Mouse (Mus musculus) liver, embryonic 14.5 days (tissue): ENCODE data around the gene Vmn1r51. TPM values are rescaled to one million over a fixed set of nuclear protein-coding genes. Genes with fewer than 3 reads are reported as not detected.
"Not testable (repeated sequence)": the region's sequence is repeated elsewhere in the genome, so short reads cannot be mapped to it uniquely, and the experiment has no call there.

Source experiments
- ATAC-seq: fragments of 200-750 bp; cut with Nextera tagmentation; 2 replicates; pipeline ENCODE4 v1.8.0; 2017; ENCODE audit warnings: moderate number of reproducible peaks, mild to moderate bottlenecking, moderate library complexity; ENCODE audit not compliant: insufficient read depth
- DNase-seq, 3 experiments: peaks; one replicate each; pipeline ENCODE4 v3.0.0-alpha.2; 2012 to 2013; ENCODE audit warnings: low read depth in 3 of 3, low spot score in 3 of 3
- H3K27ac ChIP-seq: fragments of 300-500 bp; sonication (generic); 2 replicates; pipeline ENCODE4 v1.5.1; 2014; ENCODE audit warnings: moderate library complexity, mild to moderate bottlenecking, control low read depth, inconsistent platforms
- H3K27me3 ChIP-seq: fragments of 300-500 bp; sonication (generic); 2 replicates; pipeline ENCODE4 v1.6.1; 2014; ENCODE audit warnings: mild to moderate bottlenecking, low read length, moderate library complexity; ENCODE audit not compliant: control insufficient read depth, insufficient read depth
- H3K36me3 ChIP-seq: fragments of 300-500 bp; sonication (generic); replicated peaks from 2 replicates; pipeline ENCODE4 v1.6.1; 2014; ENCODE audit warnings: low read depth; ENCODE audit not compliant: control insufficient read depth, insufficient read depth
- H3K4me1 ChIP-seq, 2 experiments: fragments of 200-500 bp in 1 of 2; fragments of 300-500 bp in 1 of 2; sonication (generic) in 1 of 2; replicated peaks; 2 replicates each; pipeline ENCODE4 v1.6.1; 2012 to 2014; ENCODE audit warnings: antibody characterized with exemption in 1 of 2, inconsistent platforms in 1 of 2, low read length in 1 of 2; ENCODE audit not compliant: control insufficient read depth in 2 of 2, insufficient read depth in 2 of 2
- H3K4me2 ChIP-seq: fragments of 300-500 bp; sonication (generic); 2 replicates; pipeline ENCODE4 v1.6.1; 2014; ENCODE audit warnings: low read depth, mild to moderate bottlenecking, control low read depth, moderate library complexity
- H3K4me3 ChIP-seq, 2 experiments: fragments of 200-500 bp in 1 of 2; fragments of 300-500 bp in 1 of 2; sonication (generic) in 1 of 2; 2 replicates each; pipeline ENCODE4 v1.5.1; 2012 to 2014; ENCODE audit warnings: low read depth in 2 of 2, low read length in 2 of 2, mild to moderate bottlenecking in 2 of 2, control low read depth in 1 of 2, inconsistent platforms in 1 of 2, moderate library complexity in 1 of 2; ENCODE audit not compliant: insufficient read depth in 1 of 2
- H3K9ac ChIP-seq: fragments of 300-500 bp; sonication (generic); replicated peaks from 2 replicates; pipeline ENCODE4 v1.6.1; 2014; ENCODE audit warnings: mild to moderate bottlenecking, control low read depth, moderate library complexity
- H3K9me3 ChIP-seq: fragments of 300-500 bp; sonication (generic); 2 replicates; pipeline ENCODE4 v1.6.1; 2016; ENCODE audit warnings: low read length, mixed read lengths; ENCODE audit not compliant: control insufficient read depth
- CTCF ChIP-seq: IDR thresholded peaks from 2 replicates; pipeline ENCODE4 v1.5.1; 2016; ENCODE audit warnings: antibody characterized with exemption, low read depth, control low read depth
- EP300 ChIP-seq: IDR thresholded peaks from 2 replicates; pipeline ENCODE4 v1.6.1; 2016; ENCODE audit warnings: antibody characterized with exemption, low read depth
- WGBS: fragments of 180-500 bp; shearing (Covaris S2); extraction: QIAGEN DNeasy Blood & Tissue Kit; methylation state at CpG from one replicate; pipeline ENCODE4 v1.1.7; 2014; ENCODE audit not compliant: insufficient replicate concordance; 5-methylcytosine and 5-hydroxymethylcytosine counted together
- polyA plus RNA-seq, 2 experiments: library from polyadenylated mRNA; depleted of rRNA in 1 of 2; stranded (reverse) in 1 of 2; unstranded in 1 of 2; fragments of >200 nt; fragmentation: Nextera tagmentation in 1 of 2; extraction: Ambion mirVana in 1 of 2; gene quantifications; 2 replicates each; pipeline versions ENCODE4 v1.2.1 to v1.2.3; 2012 to 2014

The Vmn1r51 gene
- not detected in 2 replicates for polyA plus RNA-seq (2012; rRNA removed)
- polyA plus RNA-seq (2014; fragmentation: Nextera tagmentation; extraction: Ambion mirVana): not detected in 2 replicates

GRCm38 (mm10) chr6:90122296-90122695, at the start of gene Vmn1r51:
Gene Vmn1r51, plus strand, starts transcription at chr6:90122596.
- not testable (repeated sequence) for H3K4me2 ChIP-seq, H3K4me1 ChIP-seq, H3K9me3 ChIP-seq, H3K36me3 ChIP-seq, H3K27ac ChIP-seq, H3K4me3 ChIP-seq, H3K9ac ChIP-seq, ATAC-seq, H3K27me3 ChIP-seq, DNase-seq
- WGBS: 51% methylated on average over 1 of the region's 1 CpGs

GRCm38 (mm10) chr6:90078406-90078805, 44.0 kb upstream of the Vmn1r51 start, which contains the start of gene Vmn1r49:
Gene Vmn1r49, minus strand, starts transcription at chr6:90078506.
- TF ChIP-seq CTCF (no peak), EP300 (no peak)

GRCm38 (mm10) chr6:90100566-90100965, 21.8 kb upstream of the Vmn1r51 start:
- 68% methylated on average over 2 of the region's 2 CpGs for WGBS
- H3K36me3 ChIP-seq: no peaks in the 10 kb centered on the region
- no peaks in the 10 kb centered on the region for H3K27me3 ChIP-seq
- no peak overlapping the region for H3K27ac ChIP-seq
- H3K4me1 ChIP-seq: no peaks in the 10 kb centered on the region
- TF ChIP-seq EP300 (no peak), CTCF (no peak)
- no peak for ATAC-seq
- no peak overlapping the region for H3K4me2 ChIP-seq
- no peak for DNase-seq
- H3K9me3 ChIP-seq: no peaks in the 10 kb centered on the region
- no peak overlapping the region for H3K9ac ChIP-seq
- H3K4me3 ChIP-seq: no peak overlapping the region

More at GRCm38 (mm10) chr6:90078406-90078805, 44.0 kb upstream of the Vmn1r51 start, which contains the start of gene Vmn1r49:
- H3K27ac ChIP-seq: no peak within 1 kb of the TSS
- H3K9ac ChIP-seq: no peak within 1 kb of the TSS
- no peaks in the 10 kb centered on the region for H3K36me3 ChIP-seq
- no peaks in the 10 kb centered on the region for H3K27me3 ChIP-seq
- H3K4me3 ChIP-seq: no peak within 1 kb of the TSS
- 53% methylated on average over 4 of the region's 4 CpGs for WGBS
- no peak for DNase-seq
- ATAC-seq: no peak
- H3K4me2 ChIP-seq: no peak within 1 kb of the TSS
- H3K9me3 ChIP-seq: no peaks in the 10 kb centered on the region
- H3K4me1 ChIP-seq: no peaks in the 10 kb centered on the region

GRCm38 (mm10) chr6:90101130-90101529, 21.3 kb upstream of the Vmn1r51 start, which contains the start of gene Vmn1r50:
Gene Vmn1r50, plus strand, starts transcription at chr6:90101430.
- WGBS: 33% methylated on average over 2 of the region's 2 CpGs
- H3K9ac ChIP-seq: no peak within 1 kb of the TSS
- no peak for DNase-seq
- no peak within 1 kb of the TSS for H3K27ac ChIP-seq
- no peaks in the 10 kb centered on the region for H3K36me3 ChIP-seq
- H3K4me2 ChIP-seq: no peak within 1 kb of the TSS
- no peaks in the 10 kb centered on the region for H3K27me3 ChIP-seq
- no peak for ATAC-seq
- H3K4me1 ChIP-seq: no peaks in the 10 kb centered on the region
- no peak within 1 kb of the TSS for H3K4me3 ChIP-seq
- no peak for TF ChIP-seq EP300
- TF ChIP-seq CTCF: no peak
- H3K9me3 ChIP-seq: no peaks in the 10 kb centered on the region

GRCm38 (mm10) chr6:90160139-90160538, 37.7 kb downstream of the Vmn1r51 start:
- Histone ChIP-seq H3K27me3 (no peaks in the 10 kb centered on the region), H3K36me3 (no peaks in the 10 kb centered on the region), H3K4me3 (no peak overlapping the region), H3K27ac (no peak overlapping the region), H3K9me3 (no peaks in the 10 kb centered on the region), H3K9ac (no peak overlapping the region), H3K4me2 (no peak overlapping the region), H3K4me1 (no peaks in the 10 kb centered on the region)
- DNase-seq: no peak
- no peak for ATAC-seq
- WGBS: 57% methylated on average over 3 of the region's 3 CpGs
- TF ChIP-seq EP300: no peak
- TF ChIP-seq CTCF: no peak
